Mouse (Mus musculus) embryonic facial prominence, embryonic 11.5 days (tissue): ENCODE measurements around the gene Ang4. TPM values are rescaled to one million over a fixed set of nuclear protein-coding genes. Genes with fewer than 3 reads are reported as not detected.
A peak's percentile ranks its signal among the peaks of the same experiment; 100 is the strongest.

ENCODE experiments used
- ATAC-seq: fragments of 200-750 bp; cut with Nextera tagmentation; replicated peaks from 2 replicates; pipeline ENCODE4 v1.8.0; 2017; ENCODE audit warnings: low read depth; ENCODE audit not compliant: insufficient number of reproducible peaks, low FRiP score, low TSS enrichment
- DNase-seq: peaks from one replicate; pipeline ENCODE4 v3.0.0-alpha.2; 2015; ENCODE audit warnings: low spot score
- H3K27ac ChIP-seq: fragments of 300-500 bp; sonication (generic); replicated peaks from 2 replicates; pipeline ENCODE4 v1.5.1; 2014; ENCODE audit warnings: mild to moderate bottlenecking, low read depth, low read length, control low read depth
- H3K27me3 ChIP-seq: fragments of 300-500 bp; sonication (generic); 2 replicates; pipeline ENCODE4 v1.6.1; 2014; ENCODE audit warnings: mild to moderate bottlenecking, low read length, moderate library complexity, mixed read lengths; ENCODE audit not compliant: control insufficient read depth, insufficient read depth
- H3K36me3 ChIP-seq: fragments of 300-500 bp; sonication (generic); replicated peaks from 2 replicates; pipeline ENCODE4 v1.6.1; 2014; ENCODE audit warnings: low read depth, mild to moderate bottlenecking, low read length, moderate library complexity, mixed read lengths; ENCODE audit not compliant: control insufficient read depth, insufficient read depth
- H3K4me1 ChIP-seq: fragments of 300-500 bp; sonication (generic); 2 replicates; pipeline ENCODE4 v1.6.1; 2014; ENCODE audit warnings: low read length, mixed read lengths; ENCODE audit not compliant: control insufficient read depth, insufficient read depth
- H3K4me2 ChIP-seq: fragments of 300-500 bp; sonication (generic); 2 replicates; pipeline ENCODE4 v1.6.1; 2014; ENCODE audit warnings: low read depth, mild to moderate bottlenecking, control low read depth, low read length, moderate library complexity
- H3K4me3 ChIP-seq: fragments of 300-500 bp; sonication (generic); 2 replicates; pipeline ENCODE4 v1.5.1; 2014; ENCODE audit warnings: low read depth, low read length, control low read depth
- H3K9ac ChIP-seq: fragments of 300-500 bp; sonication (generic); replicated peaks from 2 replicates; pipeline ENCODE4 v1.6.1; 2014; ENCODE audit warnings: mild to moderate bottlenecking, control low read depth, low read length
- H3K9me3 ChIP-seq: fragments of 300-500 bp; sonication (generic); replicated peaks from 2 replicates; pipeline ENCODE4 v1.6.1; 2016; ENCODE audit warnings: mild to moderate bottlenecking, low read length, inconsistent platforms, mixed read lengths; ENCODE audit not compliant: control insufficient read depth
- WGBS: fragments of 180-500 bp; shearing (Covaris S2); extraction: QIAGEN DNeasy Blood & Tissue Kit; methylation state at CpG from one replicate; pipeline ENCODE4 v1.1.7; 2014; 5-methylcytosine and 5-hydroxymethylcytosine counted together
- polyA plus RNA-seq: library from polyadenylated mRNA; unstranded; fragments of >200 nt; fragmentation: Nextera tagmentation; extraction: Ambion mirVana; gene quantifications from 2 replicates; pipeline ENCODE4 v1.2.1, GENCODE M21; 2014

Gene Ang4
- polyA plus RNA-seq: not detected in 2 replicates

- 82% methylated on average over 5 of the region's 5 CpGs for WGBS
- Histone ChIP-seq H3K4me1 (no peaks in the 10 kb centered on the region), H3K36me3 (no peaks in the 10 kb centered on the region), H3K4me3 (no peak within 1 kb of the TSS), H3K4me2 (no peak within 1 kb of the TSS), H3K9ac (no peak within 1 kb of the TSS), H3K27me3 (no peaks in the 10 kb centered on the region), H3K9me3 (no peaks in the 10 kb centered on the region), H3K27ac (no peak within 1 kb of the TSS)
- DNase-seq: no peak
- ATAC-seq: no peak
These were observed at the start of gene Ang4 for GRCm38 (mm10) chr14:51773490-51773889. Gene Ang4 (minus strand): TSS chr14:51773590.

GRCm38 (mm10) chr14:51799746-51800145, 26.4 kb upstream of the Ang4 start, which contains the start of gene AY358078:
Gene AY358078 (plus strand): TSS chr14:51800046.
- H3K27ac ChIP-seq: no peak within 1 kb of the TSS
- WGBS: 83% methylated on average over 2 of the region's 2 CpGs
- no peak within 1 kb of the TSS for H3K4me3 ChIP-seq
- no peaks in the 10 kb centered on the region for H3K27me3 ChIP-seq
- no peaks in the 10 kb centered on the region for H3K4me1 ChIP-seq
- no peak within 1 kb of the TSS for H3K4me2 ChIP-seq
- DNase-seq (no peak), ATAC-seq (no peak)
- H3K9me3 ChIP-seq: no peaks in the 10 kb centered on the region
- H3K36me3 ChIP-seq: no peaks in the 10 kb centered on the region
- H3K9ac ChIP-seq: no peak within 1 kb of the TSS

GRCm38 (mm10) chr14:51794106-51794505, 20.7 kb upstream of the Ang4 start:
- WGBS: 74% methylated on average over 2 of the region's 2 CpGs
- Histone ChIP-seq H3K36me3 (no peaks in the 10 kb centered on the region), H3K9ac (no peak overlapping the region), H3K27ac (no peak overlapping the region), H3K4me1 (no peaks in the 10 kb centered on the region), H3K4me2 (no peak overlapping the region), H3K27me3 (no peaks in the 10 kb centered on the region), H3K9me3 (no peaks in the 10 kb centered on the region), H3K4me3 (no peak overlapping the region)
- DNase-seq: no peak
- no peak for ATAC-seq

- ATAC-seq (no peak), DNase-seq (no peak)
- Histone ChIP-seq H3K27ac (no peak overlapping the region), H3K9ac (no peak overlapping the region), H3K36me3 (no peaks in the 10 kb centered on the region), H3K4me2 (no peak overlapping the region), H3K27me3 (no peaks in the 10 kb centered on the region), H3K9me3 (no peaks in the 10 kb centered on the region), H3K4me3 (no peak overlapping the region), H3K4me1 (no peaks in the 10 kb centered on the region)
- 87% methylated on average over 2 of the region's 2 CpGs for WGBS
These were observed 15.8 kb upstream of the Ang4 start for GRCm38 (mm10) chr14:51789196-51789595.

GRCm38 (mm10) chr14:51787061-51787460, 13.7 kb upstream of the Ang4 start:
- Histone ChIP-seq H3K27ac (no peak overlapping the region), H3K9me3 (no peaks in the 10 kb centered on the region), H3K27me3 (no peaks in the 10 kb centered on the region), H3K36me3 (no peaks in the 10 kb centered on the region), H3K9ac (no peak overlapping the region), H3K4me1 (no peaks in the 10 kb centered on the region), H3K4me2 (no peak overlapping the region), H3K4me3 (no peak overlapping the region)
- DNase-seq: no peak
- WGBS: 83% methylated on average over 5 of the region's 5 CpGs
- ATAC-seq: no peak

GRCm38 (mm10) chr14:51786335-51786734, 12.9 kb upstream of the Ang4 start:
- Histone ChIP-seq H3K4me1 (no peaks in the 10 kb centered on the region), H3K9me3 (no peaks in the 10 kb centered on the region), H3K4me2 (no peak overlapping the region), H3K4me3 (no peak overlapping the region), H3K27me3 (no peaks in the 10 kb centered on the region), H3K27ac (no peak overlapping the region), H3K36me3 (no peaks in the 10 kb centered on the region), H3K9ac (no peak overlapping the region)
- ATAC-seq (peak; percentile 44; the same call in 1 of the 2 replicates), DNase-seq (no peak)
- 65% methylated on average over 4 of the region's 4 CpGs for WGBS

- no peak overlapping the region for H3K4me3 ChIP-seq
- no peak overlapping the region for H3K4me2 ChIP-seq
- H3K9ac ChIP-seq: no peak overlapping the region
- H3K27me3 ChIP-seq: no peaks in the 10 kb centered on the region
- DNase-seq (no peak), ATAC-seq (no peak)
- 87% methylated on average over 4 of the region's 4 CpGs for WGBS
- no peaks in the 10 kb centered on the region for H3K4me1 ChIP-seq
- no peak overlapping the region for H3K27ac ChIP-seq
- no peaks in the 10 kb centered on the region for H3K36me3 ChIP-seq
- H3K9me3 ChIP-seq: no peaks in the 10 kb centered on the region
These were observed 5.6 kb upstream of the Ang4 start for GRCm38 (mm10) chr14:51778865-51779481.

- no peak for ATAC-seq
- WGBS: 89% methylated on average over 1 of the region's 1 CpGs
These were observed 4.4 kb upstream of the Ang4 start for GRCm38 (mm10) chr14:51777791-51778190.

More at GRCm38 (mm10) chr14:51777791-51778190, 4.4 kb upstream of the Ang4 start:
- Histone ChIP-seq H3K4me3 (no peak overlapping the region), H3K36me3 (no peaks in the 10 kb centered on the region), H3K9ac (no peak overlapping the region), H3K27ac (no peak overlapping the region), H3K4me1 (no peaks in the 10 kb centered on the region), H3K9me3 (no peaks in the 10 kb centered on the region), H3K4me2 (no peak overlapping the region), H3K27me3 (no peaks in the 10 kb centered on the region)
- no peak for DNase-seq
